Mouse (Mus musculus) limb, embryonic 13.5 days (tissue): ENCODE measurements around the gene Cdca5. TPM values are rescaled to one million over a fixed set of nuclear protein-coding genes. Genes with fewer than 3 reads are reported as not detected.

Experiments
- ATAC-seq: fragments of 200-750 bp; cut with Nextera tagmentation; 2 replicates; pipeline ENCODE4 v1.8.0; 2017; ENCODE audit warnings: low read depth, moderate number of reproducible peaks, moderate TSS enrichment; ENCODE audit not compliant: low FRiP score
- H3K27ac ChIP-seq: fragments of 300-500 bp; sonication (generic); 2 replicates; pipeline ENCODE4 v1.5.1; 2015; ENCODE audit warnings: inconsistent platforms, mild to moderate bottlenecking, moderate library complexity
- H3K27me3 ChIP-seq: fragments of 300-500 bp; sonication (generic); 2 replicates; pipeline ENCODE4 v1.6.1; 2015; ENCODE audit warnings: mild to moderate bottlenecking, inconsistent platforms
- H3K36me3 ChIP-seq: fragments of 300-500 bp; sonication (generic); 2 replicates; pipeline ENCODE4 v1.6.1; 2015; ENCODE audit warnings: inconsistent platforms, mild to moderate bottlenecking, moderate library complexity
- H3K4me1 ChIP-seq: fragments of 300-500 bp; sonication (generic); 2 replicates; pipeline ENCODE4 v1.6.1; 2015; ENCODE audit warnings: inconsistent platforms
- H3K4me2 ChIP-seq: fragments of 300-500 bp; sonication (generic); replicated peaks from 2 replicates; pipeline ENCODE4 v1.6.1; 2015; ENCODE audit warnings: inconsistent platforms, mild to moderate bottlenecking, moderate library complexity
- H3K4me3 ChIP-seq: fragments of 300-500 bp; sonication (generic); 2 replicates; pipeline ENCODE4 v1.5.1; 2015; ENCODE audit warnings: moderate library complexity, mild to moderate bottlenecking, inconsistent platforms
- H3K9ac ChIP-seq: fragments of 300-500 bp; sonication (generic); 2 replicates; pipeline ENCODE4 v1.6.1; 2015; ENCODE audit warnings: mild to moderate bottlenecking, inconsistent platforms
- H3K9me3 ChIP-seq: fragments of 300-500 bp; sonication (generic); 2 replicates; pipeline ENCODE4 v1.6.1; 2016; ENCODE audit warnings: inconsistent platforms
- WGBS: fragments of 180-500 bp; shearing (Covaris S2); methylation state at CpG from one replicate; pipeline ENCODE4 v1.1.7; 2015; 5-methylcytosine and 5-hydroxymethylcytosine counted together
- polyA plus RNA-seq: library from polyadenylated mRNA; unstranded; fragments of >200 nt; fragmentation: Nextera tagmentation; extraction: Ambion mirVana; gene quantifications from 2 replicates; pipeline ENCODE4 v1.2.1, GENCODE M21; 2015

Gene Cdca5
- polyA plus RNA-seq, 1 experiment from 2014 or later: 37.6 TPM

GRCm38 (mm10) chr19:6048681-6049410 lies 35.9 kb upstream of the Cdca5 start:
- Histone ChIP-seq H3K27ac (no peak overlapping the region), H3K36me3 (peaks cover 59% of the 10 kb centered on the region), H3K4me2 (peak overlapping the region; percentile 98; the same call in 1 of the 2 replicates), H3K27me3 (no peaks in the 10 kb centered on the region), H3K9ac (peak overlapping the region; percentile 95; the same call in 1 of the 2 replicates), H3K4me1 (peaks cover 23% of the 10 kb centered on the region), H3K9me3 (no peaks in the 10 kb centered on the region), H3K4me3 (no peak overlapping the region)
- ATAC-seq: no peak
- WGBS: 87% methylated on average over 11 of the region's 11 CpGs

- Histone ChIP-seq H3K4me3 (no peak overlapping the region), H3K36me3 (peaks cover 79% of the 10 kb centered on the region), H3K9ac (0 out of 2 replicates have a peak overlapping the region, but pooled peaks have one; percentile 19), H3K9me3 (no peaks in the 10 kb centered on the region), H3K27ac (no peak overlapping the region), H3K4me1 (peaks cover 21% of the 10 kb centered on the region), H3K27me3 (no peaks in the 10 kb centered on the region), H3K4me2 (no peak overlapping the region)
- no peak for ATAC-seq
- WGBS: 82% methylated on average over 7 of the region's 7 CpGs
These were observed 32.3 kb upstream of the Cdca5 start for GRCm38 (mm10) chr19:6052516-6052915.

GRCm38 (mm10) chr19:6054296-6054695 lies 30.5 kb upstream of the Cdca5 start:
- no peak overlapping the region for H3K27ac ChIP-seq
- no peak overlapping the region for H3K4me2 ChIP-seq
- no peaks in the 10 kb centered on the region for H3K27me3 ChIP-seq
- peaks cover 18% of the 10 kb centered on the region for H3K4me1 ChIP-seq
- no peaks in the 10 kb centered on the region for H3K9me3 ChIP-seq
- H3K36me3 ChIP-seq: peaks cover 72% of the 10 kb centered on the region
- H3K9ac ChIP-seq: no peak overlapping the region
- H3K4me3 ChIP-seq: no peak overlapping the region
- ATAC-seq: no peak
- 80% methylated on average over 5 of the region's 5 CpGs for whole genome bisulfite sequencing

- Histone ChIP-seq H3K9me3 (no peaks in the 10 kb centered on the region), H3K4me3 (peak overlapping the region; percentile 87), H3K9ac (peak overlapping the region; percentile 84), H3K27me3 (no peaks in the 10 kb centered on the region), H3K27ac (no peak overlapping the region), H3K4me1 (peaks cover 23% of the 10 kb centered on the region), H3K36me3 (peaks cover 57% of the 10 kb centered on the region), H3K4me2 (peak overlapping the region; percentile 88)
- WGBS: 64% methylated on average over 4 of the region's 4 CpGs
- ATAC-seq: no peak
These were observed 28.1 kb upstream of the Cdca5 start for GRCm38 (mm10) chr19:6056696-6057095.

- H3K27ac ChIP-seq: peak within 1 kb of the TSS; percentile 55
- under 1% methylated on average over 61 of the region's 63 CpGs for WGBS
- peaks cover 31% of the 10 kb centered on the region for H3K4me1 ChIP-seq
- no peaks in the 10 kb centered on the region for H3K27me3 ChIP-seq
- H3K4me3 ChIP-seq: peak within 1 kb of the TSS; percentile 87
- ATAC-seq: peak; percentile 88
- H3K4me2 ChIP-seq: peak within 1 kb of the TSS; percentile 88
- no peaks in the 10 kb centered on the region for H3K9me3 ChIP-seq
- H3K36me3 ChIP-seq: peaks cover 49% of the 10 kb centered on the region
- H3K9ac ChIP-seq: peak within 1 kb of the TSS; percentile 93
These were observed 27.3 kb upstream of the Cdca5 start, which contains the start of the genes Mrpl49 and Fau for GRCm38 (mm10) chr19:6057313-6058096. Gene Mrpl49 (minus strand): TSS chr19:6057785. Gene Fau (plus strand): TSS chr19:6057844.

GRCm38 (mm10) chr19:6058513-6058912 lies 26.3 kb upstream of the Cdca5 start:
- Histone ChIP-seq H3K36me3 (peaks cover 41% of the 10 kb centered on the region), H3K9ac (peak overlapping the region; percentile 93), H3K27ac (peak overlapping the region; percentile 55; the same call in 1 of the 2 replicates), H3K4me3 (peak overlapping the region; percentile 87), H3K27me3 (no peaks in the 10 kb centered on the region), H3K9me3 (no peaks in the 10 kb centered on the region), H3K4me2 (peak overlapping the region; percentile 88), H3K4me1 (peaks cover 37% of the 10 kb centered on the region)
- ATAC-seq: no peak
- 29% methylated on average over 5 of the region's 5 CpGs for WGBS

- Histone ChIP-seq H3K27ac (no peak overlapping the region), H3K4me2 (peak overlapping the region; percentile 88), H3K9ac (peak overlapping the region; percentile 93), H3K36me3 (peaks cover 37% of the 10 kb centered on the region), H3K4me3 (peak overlapping the region; percentile 87), H3K27me3 (no peaks in the 10 kb centered on the region), H3K4me1 (peaks cover 37% of the 10 kb centered on the region), H3K9me3 (no peaks in the 10 kb centered on the region)
- no peak for ATAC-seq
- WGBS: 85% methylated on average over 5 of the region's 5 CpGs
These were observed 25.8 kb upstream of the Cdca5 start for GRCm38 (mm10) chr19:6058966-6059365.

- peak within 1 kb of the TSS; percentile 100 for H3K4me2 ChIP-seq
- H3K9me3 ChIP-seq: no peaks in the 10 kb centered on the region
- peaks cover 36% of the 10 kb centered on the region for H3K4me1 ChIP-seq
- ATAC-seq: peak; percentile 73
- WGBS: under 1% methylated on average over 58 of the region's 58 CpGs
- H3K27me3 ChIP-seq: no peaks in the 10 kb centered on the region
- H3K27ac ChIP-seq: peak within 1 kb of the TSS; percentile 94
- peak within 1 kb of the TSS; percentile 88 for H3K4me3 ChIP-seq
- H3K9ac ChIP-seq: peak within 1 kb of the TSS; percentile 97
- peaks cover 18% of the 10 kb centered on the region for H3K36me3 ChIP-seq
These were observed 23.7 kb upstream of the Cdca5 start, which contains the start of gene Znhit2 for GRCm38 (mm10) chr19:6061021-6061533. Gene Znhit2 (plus strand): TSS chr19:6061192.

GRCm38 (mm10) chr19:6061641-6062302 lies 23.0 kb upstream of the Cdca5 start:
- Histone ChIP-seq H3K4me2 (peak overlapping the region; percentile 100), H3K27me3 (no peaks in the 10 kb centered on the region), H3K4me1 (peaks cover 35% of the 10 kb centered on the region), H3K4me3 (peak overlapping the region; percentile 88), H3K9ac (peak overlapping the region; percentile 97), H3K9me3 (no peaks in the 10 kb centered on the region), H3K27ac (peak overlapping the region; percentile 94), H3K36me3 (peaks cover 18% of the 10 kb centered on the region)
- ATAC-seq: no peak
- WGBS: 2% methylated on average over 44 of the region's 44 CpGs

GRCm38 (mm10) chr19:6062418-6062817 lies 22.4 kb upstream of the Cdca5 start:
- Histone ChIP-seq H3K27ac (no peak overlapping the region; the same call in 1 of the 2 replicates), H3K36me3 (peaks cover 18% of the 10 kb centered on the region), H3K9ac (peak overlapping the region; percentile 97), H3K27me3 (no peaks in the 10 kb centered on the region), H3K4me2 (peak overlapping the region; percentile 100), H3K4me1 (peaks cover 39% of the 10 kb centered on the region), H3K9me3 (no peaks in the 10 kb centered on the region), H3K4me3 (peak overlapping the region; percentile 88)
- WGBS: 72% methylated on average over 5 of the region's 5 CpGs
- ATAC-seq: no peak

GRCm38 (mm10) chr19:6063081-6063480 lies 21.7 kb upstream of the Cdca5 start:
- Histone ChIP-seq H3K9me3 (no peaks in the 10 kb centered on the region), H3K4me1 (peaks cover 44% of the 10 kb centered on the region), H3K9ac (peak overlapping the region; percentile 97), H3K27me3 (no peaks in the 10 kb centered on the region), H3K27ac (no peak overlapping the region), H3K36me3 (peaks cover 18% of the 10 kb centered on the region), H3K4me2 (peak overlapping the region; percentile 100), H3K4me3 (peak overlapping the region; percentile 88; the same call in 1 of the 2 replicates)
- WGBS: 89% methylated on average over 6 of the region's 6 CpGs
- no peak for ATAC-seq
